Mouse (Mus musculus): ENCODE results near the gene Zfp93.

Gene Zfp93

DNA sequence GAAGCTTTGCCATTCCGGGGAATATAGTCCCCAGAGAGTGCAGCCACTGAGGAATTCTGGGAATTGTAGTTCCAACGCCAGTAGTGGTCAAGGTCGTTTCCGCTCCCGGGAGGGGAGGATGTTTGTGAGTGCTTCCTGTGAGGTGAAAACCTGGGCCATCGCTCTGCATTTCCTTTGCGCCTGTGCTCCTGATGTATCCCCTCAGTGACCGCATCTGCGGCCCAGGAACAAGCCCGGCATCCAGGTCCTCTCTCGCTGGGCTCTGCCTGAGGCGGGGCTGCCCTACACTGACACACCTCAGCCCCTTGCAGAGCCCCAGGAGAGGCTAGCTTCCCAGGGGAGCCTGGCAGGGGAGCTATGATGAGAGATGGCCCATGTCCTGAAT, at the start of gene Zfp93:
Gene Zfp93, plus strand, starts transcription at position 133 of the 385 bp plus-strand sequence.
- DNase-seq (ENCODE audit: low read depth, low spot score) = peak; percentile 93

DNA sequence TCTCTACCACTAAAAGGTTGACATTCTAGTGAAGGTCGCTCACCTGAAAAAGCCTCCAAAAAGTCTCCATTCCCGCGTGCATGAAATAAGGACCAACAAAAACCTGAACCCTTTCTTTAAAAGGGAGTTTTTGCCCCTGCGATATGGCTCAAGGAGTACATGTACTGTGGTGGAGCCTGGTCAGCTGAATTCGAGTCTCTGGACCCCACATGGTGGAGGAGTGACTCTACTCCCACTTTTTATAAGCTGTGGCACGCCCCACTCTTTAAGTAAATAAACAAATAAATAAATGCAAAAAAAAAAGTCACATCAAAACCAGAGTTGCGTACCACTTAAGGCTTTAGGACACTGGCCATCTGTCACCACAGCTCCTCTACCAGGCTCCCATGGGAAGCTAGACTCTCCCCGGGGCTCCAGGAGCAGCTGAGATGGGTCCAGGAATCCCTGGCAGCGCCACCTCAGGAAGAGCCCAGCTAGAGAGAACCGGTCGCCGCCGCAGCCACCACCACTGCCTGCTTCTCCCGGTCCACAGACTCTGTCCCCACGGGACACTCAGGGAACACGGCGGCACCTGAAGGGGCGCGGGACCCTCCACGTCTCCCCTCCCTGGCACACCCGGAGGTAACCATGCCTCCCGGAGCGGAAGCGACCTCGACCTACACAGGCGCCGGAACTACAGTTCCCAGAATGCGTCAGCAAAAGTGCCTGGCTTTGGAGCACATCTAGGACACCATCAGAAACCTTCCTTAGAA, 33.0 kb upstream of the Zfp93 start, which contains the start of gene Zfp109:
Gene Zfp109, minus strand, starts transcription at position 521 of the 752 bp plus-strand sequence.
- peak; percentile 83 for DNase-seq (ENCODE audit: low read depth, low spot score)

DNA sequence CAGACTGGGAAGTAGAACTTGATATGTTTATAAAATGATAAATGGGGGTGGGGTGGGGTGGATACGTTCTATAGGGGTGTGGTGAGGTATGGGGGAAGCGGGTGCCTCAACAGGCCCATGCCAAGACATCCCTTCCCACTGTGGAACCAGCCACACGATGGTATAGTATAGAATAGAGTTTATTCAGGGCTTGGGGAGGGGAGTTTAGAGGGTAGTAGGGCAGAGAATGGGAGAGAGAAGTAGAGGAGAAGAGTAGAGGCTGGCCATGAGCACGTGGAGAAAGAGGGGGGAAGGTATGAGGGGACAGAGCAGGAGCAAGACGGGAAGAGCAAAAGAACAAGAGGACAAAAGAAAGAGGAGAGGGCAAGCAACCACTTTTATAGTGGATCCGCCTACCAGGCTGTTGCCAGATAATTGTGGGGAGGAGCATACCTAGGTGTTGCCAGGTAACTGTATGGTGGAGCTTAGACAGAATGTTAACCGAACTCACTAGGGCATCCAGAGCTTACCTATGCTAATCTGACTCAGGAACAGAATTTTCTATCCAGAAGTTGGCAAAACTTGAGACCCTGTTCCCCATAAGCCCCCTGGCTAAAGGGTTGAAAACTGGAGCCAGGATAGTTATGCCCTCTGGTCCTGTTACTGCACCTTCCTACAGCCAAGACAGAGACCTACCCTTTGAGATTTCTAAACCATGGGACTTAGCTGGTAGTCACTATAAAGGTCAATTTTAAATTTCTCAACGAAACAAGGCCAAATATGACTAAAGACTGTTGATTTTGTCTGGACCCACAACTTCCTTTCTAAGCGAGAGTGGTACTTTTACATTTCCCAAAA, 16.2 kb upstream of the Zfp93 start:
- DNase-seq (ENCODE audit: low read depth, low spot score) = peak; percentile 62

DNA sequence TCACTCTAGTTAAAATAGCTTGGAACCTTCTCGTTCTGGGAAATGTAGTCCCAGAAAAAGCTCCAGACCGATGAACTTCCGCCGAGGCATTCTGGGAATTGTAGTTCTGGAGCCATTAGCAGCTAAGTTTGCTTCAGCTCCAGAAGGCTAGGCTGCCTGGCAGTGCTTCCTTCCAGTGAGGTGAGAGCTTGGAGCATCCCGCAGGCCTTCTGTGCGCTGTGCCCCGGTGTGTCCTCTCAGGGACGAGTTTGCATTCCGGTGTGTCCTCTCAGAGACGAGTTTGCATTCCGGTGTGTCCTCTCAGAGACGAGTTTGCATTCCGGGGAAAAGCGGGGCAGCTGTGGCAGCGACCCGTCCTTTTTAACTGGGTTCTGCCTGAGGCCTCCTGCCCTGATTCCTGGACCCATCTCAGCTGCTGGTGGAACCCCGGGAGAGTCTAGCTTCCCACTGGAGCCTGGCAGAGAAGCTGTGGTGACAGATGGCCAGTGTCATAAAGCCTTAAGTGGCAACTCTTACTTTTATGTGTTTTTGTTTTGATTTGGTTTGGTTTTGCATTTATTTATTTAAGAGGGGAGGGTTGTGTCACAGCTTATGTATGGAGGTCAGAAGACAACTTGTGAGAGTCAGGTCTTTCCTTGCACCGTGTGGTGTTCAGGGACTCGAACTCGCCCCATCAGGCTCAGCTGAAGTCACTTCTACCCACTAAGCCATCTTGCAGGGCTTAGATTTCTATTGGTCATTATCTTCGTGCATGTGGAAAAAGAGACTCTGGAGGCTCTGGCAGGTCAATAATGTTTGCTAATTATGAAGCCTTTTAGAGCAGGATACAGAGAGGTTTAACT, 15.4 kb upstream of the Zfp93 start, which contains the start of gene Zfp108:
Gene Zfp108, plus strand, starts transcription at position 162 of the 842 bp plus-strand sequence.
- peak; percentile 86 for DNase-seq (ENCODE audit: low read depth, low spot score)

DNA sequence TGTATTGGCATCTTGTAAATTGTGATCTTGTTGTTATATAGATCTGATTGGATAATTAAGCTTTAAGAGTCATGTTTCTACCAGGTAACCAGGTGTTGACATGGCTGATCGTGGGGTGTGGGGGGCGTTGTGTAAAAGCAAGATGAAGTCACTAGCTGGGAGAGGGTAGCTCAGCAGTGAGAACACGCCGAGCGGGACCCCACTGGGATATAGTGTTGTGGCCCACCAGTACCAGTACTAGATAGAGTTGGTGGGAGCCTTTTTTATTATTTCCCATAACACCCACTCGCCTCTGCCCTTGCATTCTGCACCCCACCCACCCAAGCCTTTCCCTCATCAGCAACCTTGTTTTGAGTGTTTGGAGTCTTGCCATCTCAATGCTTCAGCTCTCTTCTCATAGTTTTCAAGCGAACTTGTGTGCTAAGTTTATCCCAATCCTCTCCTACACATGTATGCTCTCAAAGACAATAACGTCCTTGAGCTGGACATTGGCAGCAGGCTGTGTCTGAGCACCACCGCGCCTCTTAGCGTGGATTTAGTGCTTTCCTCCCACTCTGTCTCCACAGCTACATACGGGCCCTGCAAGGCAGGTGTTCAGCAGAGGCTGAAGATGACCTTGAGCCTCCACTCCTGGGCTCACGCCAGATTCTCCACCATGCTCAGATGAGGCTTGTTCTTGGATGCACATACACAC, 10.8 kb upstream of the Zfp93 start:
- no peak for DNase-seq (ENCODE audit: low read depth, low spot score)

DNA sequence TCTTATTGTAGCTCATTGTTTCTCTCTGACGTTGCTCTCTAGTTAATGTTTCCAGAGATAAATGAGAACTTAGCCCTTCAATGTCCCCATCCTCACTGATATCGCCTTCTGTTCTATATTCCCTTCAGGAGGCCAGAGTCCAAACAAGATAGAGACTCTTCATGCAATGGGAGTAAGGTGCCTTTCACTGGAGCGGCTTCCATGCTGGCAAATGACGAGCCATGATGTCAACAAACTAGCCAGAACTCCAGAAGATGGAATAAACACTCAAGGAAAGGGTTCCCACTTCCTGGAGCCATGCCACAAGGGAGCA, 10.3 kb upstream of the Zfp93 start:
- no peak for DNase-seq (ENCODE audit: low read depth, low spot score)

DNA sequence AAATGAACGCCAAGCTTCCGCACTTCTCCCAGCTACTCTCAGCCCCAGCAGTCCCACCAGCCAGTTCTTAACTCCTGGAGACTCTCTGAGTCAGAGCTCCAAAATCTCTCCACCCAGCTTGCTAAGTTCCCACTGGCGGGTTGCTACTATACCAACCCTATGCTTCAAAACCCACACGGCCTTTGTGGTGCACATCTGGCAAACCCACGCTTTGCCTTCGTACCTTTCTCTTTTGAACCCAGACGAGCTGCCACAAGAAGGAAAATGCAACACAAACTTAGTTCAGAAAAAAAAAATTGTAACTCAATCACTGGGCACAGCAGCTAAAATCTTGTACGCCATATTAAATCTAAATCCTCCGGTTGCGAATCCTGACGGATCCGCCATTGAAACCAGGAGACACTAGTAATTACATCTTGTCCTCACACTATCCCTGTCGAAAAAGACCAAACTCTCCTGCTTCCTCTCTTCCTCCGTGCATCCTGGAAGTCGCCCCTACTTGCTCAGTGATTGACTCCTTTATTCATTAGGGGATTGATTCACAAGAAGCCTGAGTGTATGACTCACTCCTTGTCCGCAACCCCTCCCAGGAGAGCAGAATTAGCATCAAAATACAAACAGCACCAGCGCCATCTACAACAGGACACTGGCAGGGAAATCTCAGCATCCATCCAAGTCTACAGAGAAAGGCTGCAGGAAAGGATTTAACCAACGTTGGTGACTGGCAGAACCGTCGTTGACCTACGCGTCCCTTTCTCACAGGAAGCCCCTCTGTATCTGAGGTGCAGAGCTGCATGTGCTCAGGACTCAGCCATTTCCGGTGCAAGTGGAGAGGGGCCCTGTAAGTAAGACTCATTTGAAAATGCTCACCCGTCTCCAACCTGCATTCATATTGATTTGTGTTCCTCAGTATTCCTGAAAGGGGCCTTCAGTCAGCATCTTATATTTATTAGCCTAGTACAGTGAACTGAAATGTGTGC, 1.8 kb upstream of the Zfp93 start:
- DNase-seq (ENCODE audit: low read depth, low spot score) = peak; percentile 80

DNA sequence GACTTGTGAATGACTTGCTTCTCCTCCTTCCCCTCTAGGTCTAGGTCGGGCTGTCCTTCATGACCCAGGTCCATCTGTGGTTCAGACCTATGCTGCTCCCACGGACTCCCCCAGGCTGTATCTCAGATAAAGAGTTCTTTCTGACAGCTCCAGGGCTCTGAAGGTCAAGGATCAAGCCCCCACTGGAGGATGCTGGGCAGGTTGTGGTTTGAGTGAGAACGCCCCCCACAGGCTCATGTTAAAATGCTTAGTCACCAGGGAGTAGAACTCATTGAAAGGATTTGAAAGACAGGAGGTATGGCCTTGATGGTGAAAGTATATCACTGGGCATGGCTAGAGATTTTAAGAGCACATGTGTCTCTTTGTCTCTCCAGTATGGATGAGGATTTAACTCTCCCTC, 964 bp upstream of the Zfp93 start:
- DNase-seq (ENCODE audit: low read depth, low spot score) = peak; percentile 34

DNA sequence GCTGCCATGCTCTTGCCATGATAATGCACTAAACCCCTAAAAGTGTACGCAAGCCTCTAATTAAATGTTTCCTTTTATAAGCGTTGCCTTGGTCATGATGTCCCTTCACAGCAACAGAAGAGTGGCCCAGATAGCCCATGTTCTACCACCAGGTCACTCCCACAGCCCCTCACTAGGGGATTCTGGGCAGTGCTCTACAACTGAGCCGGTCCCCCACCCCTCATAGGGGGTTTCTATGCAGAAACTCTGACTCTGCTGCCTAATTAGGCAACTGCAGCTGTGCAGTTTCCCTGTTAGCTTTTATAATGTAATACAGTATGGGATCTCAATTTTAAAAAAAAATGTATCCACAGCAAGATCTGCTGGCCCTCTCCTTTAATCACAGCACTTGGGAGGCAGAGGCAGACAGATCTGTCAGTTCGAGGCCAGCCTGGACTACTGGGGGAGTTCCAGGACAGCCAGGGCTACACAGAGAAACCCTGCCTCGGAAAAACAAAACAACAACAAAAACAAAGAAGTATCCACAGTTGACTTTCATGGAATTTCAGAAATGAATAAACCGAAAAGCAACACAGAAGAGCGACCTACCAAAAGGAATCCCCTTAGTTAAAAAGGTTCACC, 443 bp upstream of the Zfp93 start:
- DNase-seq (ENCODE audit: low read depth, low spot score) = no peak

DNA sequence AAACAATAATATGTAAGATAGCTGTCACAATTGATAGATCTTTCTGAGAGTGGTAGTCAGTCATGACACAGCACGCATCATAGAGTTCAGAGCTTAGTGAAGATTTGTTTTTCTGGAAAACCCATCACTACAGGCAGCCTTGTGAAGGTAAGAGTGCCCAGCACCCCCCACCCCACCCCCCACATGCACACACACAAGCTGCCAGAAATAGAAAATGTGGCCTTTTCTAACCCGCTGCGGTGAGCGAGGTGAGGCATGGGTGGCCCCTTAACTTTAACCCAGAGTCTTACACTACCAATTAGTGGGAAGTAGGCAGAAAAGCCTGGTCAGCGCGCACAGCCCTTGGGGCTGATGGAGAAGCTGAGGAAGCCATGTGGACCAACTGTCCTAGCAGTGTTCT, 971 bp downstream of the Zfp93 start:
- DNase-seq (ENCODE audit: low read depth, low spot score) = no peak

DNA sequence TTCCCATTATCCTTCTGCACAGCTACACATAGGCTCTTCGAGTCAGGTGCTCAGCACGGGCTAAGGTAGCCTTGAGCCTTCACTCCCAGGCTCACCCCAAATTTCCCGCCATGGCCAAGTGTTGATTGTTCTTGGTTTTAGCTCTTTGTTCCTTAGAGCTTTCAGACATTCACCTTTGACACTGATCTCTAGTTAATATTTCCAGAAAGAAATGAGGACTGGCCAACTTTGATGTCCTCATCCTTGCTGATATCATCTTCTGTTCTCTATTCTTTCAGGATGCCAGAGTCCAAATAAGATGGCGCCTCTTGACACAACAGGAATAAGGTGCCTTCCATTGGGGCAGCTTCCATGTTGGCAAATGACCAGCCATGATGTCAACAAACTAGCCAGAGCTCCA, 4.2 kb downstream of the Zfp93 start:
- DNase-seq (ENCODE audit: low read depth, low spot score) = no peak

DNA sequence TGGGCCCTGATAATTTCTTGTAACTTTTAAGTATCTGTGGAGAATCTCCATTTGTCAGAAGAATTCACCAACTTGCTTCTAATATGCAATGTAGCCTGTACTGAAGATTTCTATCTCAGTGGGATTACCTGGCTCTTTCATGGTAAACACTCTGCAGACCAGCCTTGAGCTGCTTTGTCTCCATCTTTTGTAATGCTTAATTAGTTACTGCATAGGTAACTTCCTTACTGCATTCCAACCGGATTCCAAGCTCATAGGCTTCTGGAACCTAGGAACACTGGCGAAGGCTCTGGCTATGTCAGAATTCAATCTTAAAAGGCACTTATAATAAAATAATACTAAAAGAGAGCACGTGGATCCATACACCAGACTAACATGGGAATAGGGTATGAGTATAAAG, 8.6 kb downstream of the Zfp93 start:
- peak; percentile 78 for DNase-seq (ENCODE audit: low read depth, low spot score)

DNA sequence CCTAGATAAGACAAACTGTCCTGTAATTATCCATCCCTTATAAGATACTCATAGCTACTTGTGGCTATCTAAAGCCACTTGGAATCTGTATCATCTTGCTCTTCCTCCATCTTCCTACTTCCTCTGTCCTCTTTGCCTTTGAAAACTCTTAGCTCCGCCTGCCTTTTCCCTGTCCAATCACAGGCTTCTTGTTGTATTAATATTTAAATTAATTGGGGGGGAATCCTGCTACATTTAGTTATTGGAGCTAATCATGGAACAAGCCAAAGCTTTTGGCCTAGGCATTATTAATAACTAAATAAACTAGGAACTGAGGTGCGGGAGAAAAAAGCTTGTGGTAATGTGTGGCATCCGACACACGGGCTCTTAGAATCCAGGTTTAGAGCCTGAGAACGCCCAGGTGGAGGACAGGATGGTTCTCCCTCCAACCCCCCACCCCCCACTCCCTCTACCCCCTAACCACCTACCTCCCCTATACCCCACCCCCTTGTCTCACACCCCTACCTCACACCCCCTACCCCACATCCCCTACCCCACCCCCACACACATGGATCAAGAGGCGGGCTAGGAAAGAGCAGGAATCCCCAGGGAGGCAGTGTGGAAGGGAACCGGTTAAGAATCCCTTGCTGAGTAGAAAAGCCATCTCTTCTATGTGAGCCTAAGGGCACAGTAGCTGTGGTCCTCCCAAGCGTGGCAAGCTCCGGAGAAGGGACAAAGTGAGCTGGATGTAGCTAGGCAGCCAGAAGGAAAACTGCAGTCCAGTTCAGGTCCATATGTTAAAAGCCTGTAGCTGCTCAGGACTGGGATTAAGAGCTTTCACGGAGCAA, 10.0 kb downstream of the Zfp93 start:
- peak; percentile 47 for DNase-seq (ENCODE audit: low read depth, low spot score)

DNA sequence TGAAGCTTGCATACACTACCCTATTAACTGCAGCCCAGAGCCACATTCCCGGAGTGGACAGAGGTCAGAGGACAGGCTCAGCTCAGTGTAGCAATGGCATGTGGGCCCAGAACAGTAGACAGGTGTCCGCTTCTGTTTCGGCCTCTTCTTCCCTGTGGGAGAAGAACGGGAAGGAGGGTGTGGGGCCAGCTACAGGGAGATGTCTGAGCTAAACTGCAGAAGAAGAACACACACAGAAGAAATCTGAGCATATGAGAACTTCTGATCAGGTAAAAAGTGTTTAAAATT, 10.6 kb downstream of the Zfp93 start:
- DNase-seq (ENCODE audit: low read depth, low spot score) = peak; percentile 19

DNA sequence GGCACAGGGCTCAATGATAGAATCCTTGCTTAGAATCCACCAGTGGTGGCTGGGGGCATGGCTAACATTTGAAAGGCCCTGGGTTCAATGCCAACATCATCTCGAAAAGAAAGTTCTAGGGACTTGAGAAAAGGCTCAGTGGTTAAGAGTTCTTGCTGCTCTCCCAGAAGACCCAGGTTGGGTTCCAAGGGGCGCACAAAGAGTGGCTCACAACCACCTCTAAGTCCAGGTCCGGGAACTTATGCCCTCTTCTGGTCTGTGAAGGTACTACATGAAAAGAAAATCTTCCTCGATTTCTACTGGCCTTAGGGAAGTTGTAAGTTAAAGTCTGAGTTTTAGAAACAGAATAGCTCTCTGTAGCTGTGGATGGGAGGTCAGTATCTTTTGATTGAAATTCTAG, 15.9 kb downstream of the Zfp93 start:
- peak; percentile 44 for DNase-seq (ENCODE audit: low read depth, low spot score)

DNA sequence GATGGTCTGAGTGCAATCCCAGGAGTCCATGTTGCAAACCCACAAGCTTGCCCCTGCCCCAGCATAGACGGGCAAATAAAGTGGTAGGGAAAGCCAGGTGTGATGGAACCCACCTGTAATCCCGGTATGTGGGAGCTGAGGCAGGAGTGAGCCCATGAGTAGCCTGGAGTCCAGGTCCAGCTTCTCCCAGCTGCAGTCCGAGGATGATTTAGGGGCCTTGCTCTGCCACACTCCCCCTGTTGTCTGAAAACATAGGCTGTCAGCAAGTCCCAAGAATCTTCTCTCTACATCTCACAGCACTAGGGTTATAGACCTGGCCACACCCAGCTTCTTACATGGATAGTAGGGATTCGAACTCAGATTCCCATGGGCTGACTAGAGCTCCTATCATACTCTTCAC, 16.7 kb downstream of the Zfp93 start:
- DNase-seq (ENCODE audit: low read depth, low spot score) = no peak

DNA sequence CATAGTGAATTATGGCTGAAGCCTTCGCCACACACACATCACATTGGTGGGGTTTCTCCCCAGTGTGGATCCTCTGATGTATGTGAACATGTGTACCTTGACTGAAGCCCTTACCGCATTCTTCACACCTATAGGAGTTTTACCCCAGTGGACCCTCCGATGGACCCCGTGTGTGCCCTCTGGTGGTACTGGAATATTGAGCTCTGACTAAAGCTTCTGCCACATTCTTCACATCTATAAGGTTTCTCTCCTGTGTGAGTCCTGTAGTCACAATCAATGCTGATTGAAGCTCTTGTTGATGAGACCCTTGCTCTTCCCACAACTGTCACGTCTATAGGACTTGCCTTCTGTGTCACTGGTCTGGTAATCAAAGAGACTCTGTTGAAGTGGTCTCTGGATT, 17.4 kb downstream of the Zfp93 start:
- peak; percentile 73 for DNase-seq (ENCODE audit: low read depth, low spot score)

DNA sequence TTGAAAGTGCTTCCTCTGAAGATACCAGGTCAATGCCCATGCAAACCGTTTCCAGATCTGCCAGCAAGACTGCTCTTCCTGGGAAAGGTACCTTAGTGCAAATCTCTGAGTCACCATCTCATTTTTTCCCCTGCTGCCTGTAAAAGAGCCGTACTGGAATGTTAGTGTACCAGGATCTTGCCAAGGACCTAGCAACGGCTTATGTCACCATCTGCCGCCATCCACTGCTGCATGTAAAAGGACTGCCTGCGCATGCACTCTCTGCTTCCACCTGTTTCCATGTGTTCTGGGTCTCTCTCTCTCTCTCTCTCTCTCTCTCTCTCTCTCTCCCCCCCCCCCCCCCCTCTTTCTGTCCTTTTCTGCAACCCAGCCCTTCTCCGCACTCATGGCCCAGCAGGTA, 18.3 kb downstream of the Zfp93 start:
- no peak for DNase-seq (ENCODE audit: low read depth, low spot score)

DNA sequence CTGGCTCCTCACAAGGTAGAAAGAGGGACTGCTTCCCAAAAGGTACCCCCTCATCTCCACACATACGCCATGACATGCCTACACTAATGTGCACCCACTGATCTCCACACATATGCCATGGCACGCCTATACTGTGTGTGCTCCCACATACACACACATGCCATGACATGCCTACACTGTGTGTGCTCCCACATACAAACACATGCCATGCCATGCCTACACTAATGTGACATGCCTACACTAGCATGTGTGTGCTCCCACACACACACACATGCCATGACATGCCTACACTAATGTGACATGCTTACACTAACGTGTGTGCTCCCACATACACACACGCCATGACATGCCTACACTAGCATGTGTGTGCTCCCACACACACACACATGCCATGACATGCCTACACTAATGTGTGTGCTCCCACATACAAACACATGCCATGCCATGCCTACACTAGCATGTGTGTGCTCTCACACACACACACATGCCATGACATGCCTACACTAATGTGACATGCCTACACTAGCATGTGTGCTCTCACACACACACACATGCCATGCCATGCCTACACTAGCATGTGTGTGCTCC, 20.0 kb downstream of the Zfp93 start:
- DNase-seq (ENCODE audit: low read depth, low spot score) = no peak
